Mouse (Mus musculus) lung, embryonic 15.5 days (tissue): ENCODE results near the gene Shbg. TPM values are rescaled to one million over a fixed set of nuclear protein-coding genes. Genes with fewer than 3 reads are reported as not detected.
"Not testable (repeated sequence)": the region's sequence is repeated elsewhere in the genome, so short reads cannot be mapped to it uniquely, and the experiment has no call there.

ENCODE experiments used
- ATAC-seq: fragments of 200-750 bp; cut with Nextera tagmentation; 2 replicates; pipeline ENCODE4 v1.8.0; 2017; ENCODE audit warnings: moderate number of reproducible peaks, borderline replicate concordance; ENCODE audit not compliant: low FRiP score, low TSS enrichment; ENCODE audit errors: extremely low read depth
- H3K27ac ChIP-seq: fragments of 300-500 bp; sonication (generic); 2 replicates; pipeline ENCODE4 v1.5.1; 2015; ENCODE audit warnings: moderate library complexity, mild to moderate bottlenecking, inconsistent platforms
- H3K27me3 ChIP-seq: fragments of 300-500 bp; sonication (generic); 2 replicates; pipeline ENCODE4 v1.6.1; 2015; ENCODE audit warnings: inconsistent platforms
- H3K36me3 ChIP-seq: fragments of 300-500 bp; sonication (generic); 2 replicates; pipeline ENCODE4 v1.6.1; 2015; ENCODE audit warnings: inconsistent platforms
- H3K4me1 ChIP-seq: fragments of 300-500 bp; sonication (generic); 2 replicates; pipeline ENCODE4 v1.6.1; 2015; ENCODE audit warnings: inconsistent platforms
- H3K4me2 ChIP-seq: fragments of 300-500 bp; sonication (generic); 2 replicates; pipeline ENCODE4 v1.6.1; 2015; ENCODE audit warnings: inconsistent platforms, mild to moderate bottlenecking, moderate library complexity
- H3K4me3 ChIP-seq: fragments of 300-500 bp; sonication (generic); 2 replicates; pipeline ENCODE4 v1.5.1; 2015; ENCODE audit warnings: mild to moderate bottlenecking, inconsistent platforms
- H3K9ac ChIP-seq: fragments of 300-500 bp; sonication (generic); 2 replicates; pipeline ENCODE4 v1.6.1; 2015; ENCODE audit warnings: inconsistent platforms
- H3K9me3 ChIP-seq: fragments of 300-500 bp; sonication (generic); 2 replicates; pipeline ENCODE4 v1.6.1; 2016; ENCODE audit warnings: inconsistent platforms
- WGBS: fragments of 180-500 bp; shearing (Covaris S2); methylation state at CpG from one replicate; pipeline ENCODE4 v1.1.7; 2015; 5-methylcytosine and 5-hydroxymethylcytosine counted together
- polyA plus RNA-seq: library from polyadenylated mRNA; unstranded; fragments of >200 nt; fragmentation: Nextera tagmentation; extraction: Ambion mirVana; gene quantifications from 2 replicates; pipeline ENCODE4 v1.2.1, GENCODE M21; 2015

Gene Shbg
- polyA plus RNA-seq, 1 experiment from 2014 or later, result not detected

GRCm38 (mm10) chr11:69628286-69628685 lies 10.6 kb upstream of the Shbg start:
- 33% methylated on average over 6 of the region's 6 CpGs for WGBS
- no peaks in the 10 kb centered on the region for H3K36me3 ChIP-seq
- ATAC-seq, result no peak
- no peak overlapping the region for H3K4me3 ChIP-seq
- no peaks in the 10 kb centered on the region for H3K27me3 ChIP-seq
- no peaks in the 10 kb centered on the region for H3K9me3 ChIP-seq
- no peak overlapping the region for H3K4me2 ChIP-seq
- no peak overlapping the region for H3K9ac ChIP-seq
- no peak overlapping the region for H3K27ac ChIP-seq
- H3K4me1 ChIP-seq, result peaks cover 3% of the 10 kb centered on the region; the same call in 1 of the 2 replicates

GRCm38 (mm10) chr11:69624339-69624738 lies 6.6 kb upstream of the Shbg start:
- H3K4me2 ChIP-seq, H3K27me3 ChIP-seq, H3K4me3 ChIP-seq, H3K27ac ChIP-seq, H3K9ac ChIP-seq, H3K36me3 ChIP-seq, ATAC-seq, H3K9me3 ChIP-seq: not testable (repeated sequence)
- WGBS, result 68% methylated on average over 2 of the region's 2 CpGs
- H3K4me1 ChIP-seq, result peaks cover 11% of the 10 kb centered on the region; the same call in 1 of the 2 replicates

- no peak overlapping the region for H3K4me3 ChIP-seq
- no peak overlapping the region for H3K27ac ChIP-seq
- H3K36me3 ChIP-seq, result no peaks in the 10 kb centered on the region
- peaks cover 11% of the 10 kb centered on the region; the same call in 1 of the 2 replicates for H3K4me1 ChIP-seq
- WGBS, result 61% methylated on average over 4 of the region's 4 CpGs
- peak overlapping the region; percentile 54; the same call in 1 of the 2 replicates for H3K9ac ChIP-seq
- H3K9me3 ChIP-seq, result no peaks in the 10 kb centered on the region
- H3K4me2 ChIP-seq, result peak overlapping the region; percentile 71
- H3K27me3 ChIP-seq, result no peaks in the 10 kb centered on the region
- no peak for ATAC-seq
Observed at GRCm38 (mm10) chr11:69623006-69623405, 5.3 kb upstream of the Shbg start.

- Histone ChIP-seq H3K9me3 (no peaks in the 10 kb centered on the region), H3K36me3 (no peaks in the 10 kb centered on the region), H3K9ac (peak overlapping the region; percentile 54), H3K4me2 (peak overlapping the region; percentile 71), H3K27ac (peak overlapping the region; percentile 69), H3K4me1 (peaks cover 11% of the 10 kb centered on the region; the same call in 1 of the 2 replicates), H3K27me3 (no peaks in the 10 kb centered on the region), H3K4me3 (peak overlapping the region; percentile 53)
- ATAC-seq, result 0 out of 2 replicates have a peak, but pooled peaks have one; percentile 10
- 17% methylated on average over 6 of the region's 6 CpGs for WGBS
Observed at GRCm38 (mm10) chr11:69622406-69622805, 4.7 kb upstream of the Shbg start.

- Histone ChIP-seq H3K9ac (peak within 1 kb of the TSS; percentile 54), H3K9me3 (no peaks in the 10 kb centered on the region), H3K36me3 (no peaks in the 10 kb centered on the region), H3K4me3 (peak within 1 kb of the TSS; percentile 53), H3K4me1 (peaks cover 11% of the 10 kb centered on the region; the same call in 1 of the 2 replicates), H3K27me3 (0 out of 2 replicates have a peak, but pooled peaks cover 3% of the 10 kb centered on the region), H3K27ac (peak within 1 kb of the TSS; percentile 69), H3K4me2 (peak within 1 kb of the TSS; percentile 71)
- ATAC-seq, result peak; percentile 92
- 2% methylated on average over 20 of the region's 20 CpGs for WGBS
Observed at GRCm38 (mm10) chr11:69621571-69622268, 4.0 kb upstream of the Shbg start, which contains the start of gene Sat2. TSS of gene Sat2 (plus strand) at chr11:69622024.

- ATAC-seq, result no peak
- Histone ChIP-seq H3K9ac (no peak overlapping the region), H3K9me3 (no peaks in the 10 kb centered on the region), H3K27me3 (peaks cover 6% of the 10 kb centered on the region), H3K4me1 (peaks cover 11% of the 10 kb centered on the region; the same call in 1 of the 2 replicates), H3K36me3 (no peaks in the 10 kb centered on the region), H3K27ac (no peak overlapping the region), H3K4me3 (no peak overlapping the region), H3K4me2 (no peak overlapping the region)
- WGBS, result 65% methylated on average over 7 of the region's 7 CpGs
Observed at GRCm38 (mm10) chr11:69620394-69621081, 2.8 kb upstream of the Shbg start.

- Histone ChIP-seq H3K27ac (no peak overlapping the region), H3K4me2 (no peak overlapping the region), H3K9me3 (no peaks in the 10 kb centered on the region), H3K4me1 (peaks cover 10% of the 10 kb centered on the region), H3K4me3 (no peak overlapping the region), H3K9ac (0 out of 2 replicates have a peak overlapping the region, but pooled peaks have one; percentile 19), H3K36me3 (no peaks in the 10 kb centered on the region), H3K27me3 (peaks cover 11% of the 10 kb centered on the region)
- WGBS, result 41% methylated on average over 10 of the region's 10 CpGs
- ATAC-seq, result no peak
Observed at GRCm38 (mm10) chr11:69616781-69617180, 924 bp downstream of the Shbg start.

- not testable (repeated sequence) for H3K36me3 ChIP-seq, H3K9ac ChIP-seq, H3K4me3 ChIP-seq, H3K9me3 ChIP-seq, H3K4me1 ChIP-seq, ATAC-seq, H3K27ac ChIP-seq
- Histone ChIP-seq H3K27me3 (peaks cover 11% of the 10 kb centered on the region), H3K4me2 (peak overlapping the region; percentile 49)
- 42% methylated on average over 11 of the region's 11 CpGs for WGBS
Observed at GRCm38 (mm10) chr11:69614257-69614588, 3.5 kb downstream of the Shbg start.

- Histone ChIP-seq H3K9me3 (no peaks in the 10 kb centered on the region), H3K27me3 (peaks cover 11% of the 10 kb centered on the region), H3K4me1 (peaks cover 8% of the 10 kb centered on the region), H3K4me3 (peak overlapping the region; percentile 3; the same call in 1 of the 2 replicates), H3K36me3 (no peaks in the 10 kb centered on the region), H3K4me2 (peak overlapping the region; percentile 49), H3K27ac (0 out of 2 replicates have a peak overlapping the region, but pooled peaks have one; percentile 37), H3K9ac (peak overlapping the region; percentile 10; the same call in 1 of the 2 replicates)
- ATAC-seq, result peak; percentile 81; the same call in 1 of the 2 replicates
- 9% methylated on average over 19 of the region's 19 CpGs for WGBS
Observed at GRCm38 (mm10) chr11:69613553-69614256, 4.0 kb downstream of the Shbg start.

GRCm38 (mm10) chr11:69610899-69611298 lies 6.8 kb downstream of the Shbg start:
- peaks cover 8% of the 10 kb centered on the region for H3K27me3 ChIP-seq
- WGBS, result 37% methylated on average over 4 of the region's 4 CpGs
- peaks cover 12% of the 10 kb centered on the region for H3K4me1 ChIP-seq
- H3K4me3 ChIP-seq, result no peak overlapping the region
- H3K9me3 ChIP-seq, result no peaks in the 10 kb centered on the region
- no peak overlapping the region for H3K4me2 ChIP-seq
- H3K27ac ChIP-seq, result no peak overlapping the region
- no peak overlapping the region for H3K9ac ChIP-seq
- no peaks in the 10 kb centered on the region for H3K36me3 ChIP-seq
- ATAC-seq, result no peak

GRCm38 (mm10) chr11:69609416-69609815 lies 8.3 kb downstream of the Shbg start:
- H3K27me3 ChIP-seq, result peaks cover 13% of the 10 kb centered on the region; the same call in 1 of the 2 replicates
- WGBS, result 50% methylated on average over 7 of the region's 7 CpGs
- H3K36me3 ChIP-seq, result no peaks in the 10 kb centered on the region

More at GRCm38 (mm10) chr11:69609416-69609815, 8.3 kb downstream of the Shbg start:
- H3K4me2 ChIP-seq, result no peak overlapping the region
- no peaks in the 10 kb centered on the region for H3K9me3 ChIP-seq
- no peak overlapping the region for H3K9ac ChIP-seq
- no peak for ATAC-seq
- peaks cover 24% of the 10 kb centered on the region for H3K4me1 ChIP-seq
- no peak overlapping the region for H3K4me3 ChIP-seq
- no peak overlapping the region for H3K27ac ChIP-seq
